Mouse (Mus musculus) embryonic facial prominence, embryonic 15.5 days (tissue): Measurements from ENCODE around the gene Sdhaf1. TPM values are rescaled to one million over a fixed set of nuclear protein-coding genes. Genes with fewer than 3 reads are reported as not detected.

Experiments
- ATAC-seq: fragments of 200-750 bp; cut with Nextera tagmentation; 2 replicates; pipeline ENCODE4 v1.8.0; 2017; ENCODE audit warnings: low read depth, moderate TSS enrichment; ENCODE audit not compliant: insufficient number of reproducible peaks, low FRiP score, low TSS enrichment
- H3K27ac ChIP-seq: fragments of 300-500 bp; sonication (generic); replicated peaks from 2 replicates; pipeline ENCODE4 v1.5.1; 2015; ENCODE audit warnings: mild to moderate bottlenecking, inconsistent platforms
- H3K27me3 ChIP-seq: fragments of 300-500 bp; sonication (generic); 2 replicates; pipeline ENCODE4 v1.6.1; 2015; ENCODE audit warnings: inconsistent platforms
- H3K36me3 ChIP-seq: fragments of 300-500 bp; sonication (generic); 2 replicates; pipeline ENCODE4 v1.6.1; 2015; ENCODE audit warnings: mild to moderate bottlenecking, inconsistent platforms
- H3K4me1 ChIP-seq: fragments of 300-500 bp; sonication (generic); 2 replicates; pipeline ENCODE4 v1.6.1; 2015; ENCODE audit warnings: inconsistent platforms
- H3K4me2 ChIP-seq: fragments of 300-500 bp; sonication (generic); replicated peaks from 2 replicates; pipeline ENCODE4 v1.6.1; 2015; ENCODE audit warnings: mild to moderate bottlenecking, inconsistent platforms
- H3K4me3 ChIP-seq: fragments of 300-500 bp; sonication (generic); replicated peaks from 2 replicates; pipeline ENCODE4 v1.5.1; 2015; ENCODE audit warnings: mild to moderate bottlenecking, inconsistent platforms
- H3K9ac ChIP-seq: fragments of 300-500 bp; sonication (generic); 2 replicates; pipeline ENCODE4 v1.6.1; 2015; ENCODE audit warnings: inconsistent platforms
- H3K9me3 ChIP-seq: fragments of 300-500 bp; sonication (generic); replicated peaks from 2 replicates; pipeline ENCODE4 v1.6.1; 2016; ENCODE audit warnings: inconsistent platforms
- whole genome bisulfite sequencing: fragments of 180-500 bp; shearing (Covaris S2); methylation state at CpG from one replicate; pipeline ENCODE4 v1.1.7; 2015; 5-methylcytosine and 5-hydroxymethylcytosine counted together
- polyA plus RNA-seq: library from polyadenylated mRNA; unstranded; fragments of >200 nt; fragmentation: Nextera tagmentation; extraction: Ambion mirVana; gene quantifications from 2 replicates; pipeline ENCODE4 v1.2.1, GENCODE M21; 2015

Gene Sdhaf1
- polyA plus RNA-seq, result 17.9 and 18.8 TPM in 2 replicates

DNA sequence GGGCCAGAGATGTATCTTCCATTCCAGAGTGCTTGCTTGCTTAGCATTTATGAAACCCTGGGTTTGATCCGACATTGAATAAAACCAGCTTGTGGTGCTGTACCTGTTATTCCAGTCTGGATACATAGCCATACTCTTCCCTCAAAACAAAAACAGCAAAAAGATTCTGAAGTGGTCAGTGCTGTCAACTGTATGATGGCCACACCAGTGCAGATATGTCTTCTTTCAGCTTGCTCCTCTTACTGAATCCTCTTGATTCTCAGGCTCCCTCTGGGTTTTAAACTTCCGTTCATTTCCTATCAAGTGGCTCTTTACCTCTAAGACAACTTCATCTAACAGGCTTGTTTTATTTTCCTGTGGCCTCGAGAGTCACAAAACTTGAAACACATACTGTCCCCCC, at the start of gene Sdhaf1:
Gene Sdhaf1, minus strand, starts transcription at position 101 of the 400 bp plus-strand sequence.
- Histone ChIP-seq H3K9me3 (0 out of 2 replicates have a peak, but pooled peaks cover 4% of the 10 kb centered on the region), H3K4me3 (peak within 1 kb of the TSS; percentile 89), H3K4me2 (peak within 1 kb of the TSS; percentile 81), H3K36me3 (no peaks in the 10 kb centered on the region), H3K27ac (peak within 1 kb of the TSS; percentile 95), H3K4me1 (peaks cover 13% of the 10 kb centered on the region), H3K27me3 (no peaks in the 10 kb centered on the region), H3K9ac (no peak within 1 kb of the TSS)
- no peak for ATAC-seq
- WGBS, result 66% methylated on average over 3 of the region's 3 CpGs

DNA sequence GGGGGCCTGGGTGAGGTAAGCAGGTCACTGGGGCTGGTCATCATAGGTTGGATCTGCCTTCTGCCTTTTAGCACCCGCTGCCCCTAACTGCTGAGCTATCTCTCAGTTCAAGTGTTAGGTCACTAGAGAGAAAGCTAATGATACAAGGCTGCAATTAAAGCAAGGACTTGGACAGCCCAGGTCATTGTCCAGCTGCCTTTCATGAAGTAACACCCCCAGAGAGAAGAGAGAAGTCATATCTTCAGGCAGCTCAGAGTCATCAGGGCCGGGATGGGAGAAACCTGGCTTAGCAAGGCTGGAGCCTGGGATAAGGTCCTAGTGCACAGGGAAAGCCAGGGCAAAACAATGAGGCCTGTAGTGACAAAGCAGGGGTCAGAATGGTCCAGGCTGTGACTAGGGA, 43.8 kb upstream of the Sdhaf1 start:
- 72% methylated on average over 2 of the region's 2 CpGs for WGBS
- H3K9ac ChIP-seq, result no peak overlapping the region
- no peak overlapping the region for H3K27ac ChIP-seq
- H3K4me3 ChIP-seq, result no peak overlapping the region
- no peak for ATAC-seq
- peaks cover 2% of the 10 kb centered on the region for H3K4me1 ChIP-seq
- H3K9me3 ChIP-seq, result no peaks in the 10 kb centered on the region
- H3K36me3 ChIP-seq, result no peaks in the 10 kb centered on the region
- H3K27me3 ChIP-seq, result 0 out of 2 replicates have a peak, but pooled peaks cover 6% of the 10 kb centered on the region
- H3K4me2 ChIP-seq, result no peak overlapping the region

DNA sequence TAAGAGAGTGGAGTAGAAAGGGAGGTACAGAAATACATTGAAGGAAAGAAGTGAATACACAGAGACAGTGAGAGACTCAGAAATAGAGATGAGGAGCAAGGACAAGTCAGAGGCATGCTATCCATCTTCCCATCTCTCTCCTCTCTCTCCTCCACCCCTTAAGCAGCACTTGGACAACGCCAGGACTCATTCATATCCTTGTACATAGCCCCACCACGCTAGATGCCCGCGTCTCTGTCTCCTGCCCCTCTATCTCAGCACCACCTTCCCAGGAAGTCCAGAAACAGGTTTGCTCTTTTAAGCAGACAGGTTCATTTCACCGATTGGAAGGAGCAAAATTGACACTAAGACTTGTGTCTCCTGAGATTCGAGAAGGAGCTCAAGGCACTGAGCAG, 39.6 kb upstream of the Sdhaf1 start:
- Histone ChIP-seq H3K9me3 (no peaks in the 10 kb centered on the region), H3K27me3 (0 out of 2 replicates have a peak, but pooled peaks cover 6% of the 10 kb centered on the region), H3K9ac (no peak overlapping the region), H3K36me3 (peaks cover 14% of the 10 kb centered on the region), H3K4me3 (peak overlapping the region; percentile 62), H3K4me2 (peak overlapping the region; percentile 76), H3K4me1 (peaks cover 27% of the 10 kb centered on the region), H3K27ac (no peak overlapping the region)
- 60% methylated on average over 6 of the region's 6 CpGs for WGBS
- ATAC-seq, result no peak

- peak within 1 kb of the TSS; percentile 60; the same call in 1 of the 2 replicates for H3K27ac ChIP-seq
- WGBS, result 1% methylated on average over 47 of the region's 55 CpGs
Observed at GRCm38 (mm10) chr7:30362652-30363343, 39.1 kb upstream of the Sdhaf1 start, which contains the start of gene Lrfn3. Lrfn3 (minus strand) TSS chr7:30362772.

DNA sequence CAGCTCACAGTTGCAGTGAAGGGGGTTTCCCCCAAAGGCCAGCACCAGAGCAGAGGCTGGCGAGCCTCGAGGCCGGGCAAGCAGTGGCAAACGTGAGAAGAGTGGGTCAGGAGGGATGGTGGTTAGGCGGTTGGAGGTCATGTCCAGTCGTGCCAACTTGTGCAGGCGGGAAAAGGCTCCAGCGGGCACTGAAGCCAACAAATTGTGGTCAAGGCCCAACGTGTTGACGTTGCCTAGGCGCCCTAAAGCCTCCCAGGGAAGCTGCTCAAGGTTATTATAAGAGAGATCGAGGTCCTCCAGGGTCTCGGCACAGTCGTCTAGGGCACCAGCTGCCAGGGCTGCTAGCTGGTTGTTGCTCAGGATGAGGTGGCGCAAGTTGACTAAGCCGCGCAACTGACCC, 36.3 kb upstream of the Sdhaf1 start:
- 89% methylated on average over 17 of the region's 17 CpGs for WGBS

More at GRCm38 (mm10) chr7:30362652-30363343, 39.1 kb upstream of the Sdhaf1 start, which contains the start of gene Lrfn3:
- H3K36me3 ChIP-seq, result peaks cover 14% of the 10 kb centered on the region
- ATAC-seq, result no peak; the same call in 1 of the 2 replicates
- peaks cover 27% of the 10 kb centered on the region for H3K4me1 ChIP-seq
- H3K9me3 ChIP-seq, result no peaks in the 10 kb centered on the region
- H3K4me2 ChIP-seq, result peak within 1 kb of the TSS; percentile 76
- peak within 1 kb of the TSS; percentile 65 for H3K9ac ChIP-seq
- 0 out of 2 replicates have a peak, but pooled peaks cover 6% of the 10 kb centered on the region for H3K27me3 ChIP-seq
- peak within 1 kb of the TSS; percentile 62 for H3K4me3 ChIP-seq

DNA sequence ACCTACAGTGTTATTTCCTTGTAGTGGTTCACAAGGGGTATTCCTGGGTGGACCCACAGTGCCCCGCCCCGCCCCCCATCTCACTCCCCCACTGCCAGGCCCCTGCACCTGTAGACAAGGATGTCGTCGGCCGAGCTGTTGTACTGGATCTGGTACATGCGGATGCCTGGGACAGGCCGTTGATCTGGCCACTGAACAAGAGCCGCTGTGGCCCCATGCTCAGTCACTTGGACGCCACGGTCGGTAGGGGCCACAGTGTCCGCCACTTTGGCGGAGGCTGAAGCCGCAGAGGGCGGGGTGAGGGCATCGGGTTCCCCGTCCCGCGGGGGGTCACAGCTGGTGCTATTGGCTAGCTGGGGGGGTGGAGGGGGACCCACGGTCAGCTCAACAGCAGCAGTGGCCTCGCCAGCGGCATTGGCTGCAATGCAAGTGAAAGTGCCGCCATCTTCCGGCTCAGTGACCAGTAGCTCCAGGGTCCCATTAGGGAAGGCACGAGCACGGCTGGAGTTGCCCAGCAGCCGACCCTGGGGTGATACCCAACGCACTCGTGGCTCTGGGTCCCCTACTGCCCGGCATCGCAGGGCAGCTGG, 35.7 kb upstream of the Sdhaf1 start:
- Histone ChIP-seq H3K4me3 (no peak overlapping the region), H3K4me1 (peaks cover 27% of the 10 kb centered on the region), H3K9ac (no peak overlapping the region), H3K9me3 (no peaks in the 10 kb centered on the region), H3K27ac (no peak overlapping the region), H3K36me3 (peaks cover 23% of the 10 kb centered on the region), H3K4me2 (no peak overlapping the region), H3K27me3 (0 out of 2 replicates have a peak, but pooled peaks cover 6% of the 10 kb centered on the region)
- no peak for ATAC-seq
- WGBS, result 87% methylated on average over 31 of the region's 31 CpGs

More for the DNA sequence above, 36.3 kb upstream of the Sdhaf1 start:
- Histone ChIP-seq H3K27me3 (0 out of 2 replicates have a peak, but pooled peaks cover 6% of the 10 kb centered on the region), H3K4me1 (peaks cover 27% of the 10 kb centered on the region), H3K9ac (no peak overlapping the region), H3K4me3 (no peak overlapping the region), H3K27ac (no peak overlapping the region), H3K9me3 (no peaks in the 10 kb centered on the region), H3K4me2 (no peak overlapping the region), H3K36me3 (peaks cover 23% of the 10 kb centered on the region)
- no peak for ATAC-seq

GRCm38 (mm10) chr7:30358378-30359186, 34.9 kb upstream of the Sdhaf1 start:
- Histone ChIP-seq H3K4me1 (peaks cover 27% of the 10 kb centered on the region), H3K9ac (no peak overlapping the region), H3K27me3 (no peaks in the 10 kb centered on the region), H3K4me2 (no peak overlapping the region), H3K9me3 (no peaks in the 10 kb centered on the region), H3K36me3 (peaks cover 23% of the 10 kb centered on the region), H3K4me3 (no peak overlapping the region), H3K27ac (no peak overlapping the region)
- ATAC-seq, result no peak
- WGBS, result 60% methylated on average over 7 of the region's 7 CpGs

- H3K27me3 ChIP-seq, result peaks cover 5% of the 10 kb centered on the region
- H3K9me3 ChIP-seq, result no peaks in the 10 kb centered on the region
- ATAC-seq, result no peak
- H3K27ac ChIP-seq, result no peak overlapping the region
- H3K4me3 ChIP-seq, result no peak overlapping the region
- H3K4me1 ChIP-seq, result no peaks in the 10 kb centered on the region
- no peak overlapping the region for H3K9ac ChIP-seq
- H3K4me2 ChIP-seq, result no peak overlapping the region
- peaks cover 9% of the 10 kb centered on the region; the same call in 1 of the 2 replicates for H3K36me3 ChIP-seq
- 70% methylated on average over 4 of the region's 4 CpGs for WGBS
Observed at GRCm38 (mm10) chr7:30354059-30354458, 30.4 kb upstream of the Sdhaf1 start.

DNA sequence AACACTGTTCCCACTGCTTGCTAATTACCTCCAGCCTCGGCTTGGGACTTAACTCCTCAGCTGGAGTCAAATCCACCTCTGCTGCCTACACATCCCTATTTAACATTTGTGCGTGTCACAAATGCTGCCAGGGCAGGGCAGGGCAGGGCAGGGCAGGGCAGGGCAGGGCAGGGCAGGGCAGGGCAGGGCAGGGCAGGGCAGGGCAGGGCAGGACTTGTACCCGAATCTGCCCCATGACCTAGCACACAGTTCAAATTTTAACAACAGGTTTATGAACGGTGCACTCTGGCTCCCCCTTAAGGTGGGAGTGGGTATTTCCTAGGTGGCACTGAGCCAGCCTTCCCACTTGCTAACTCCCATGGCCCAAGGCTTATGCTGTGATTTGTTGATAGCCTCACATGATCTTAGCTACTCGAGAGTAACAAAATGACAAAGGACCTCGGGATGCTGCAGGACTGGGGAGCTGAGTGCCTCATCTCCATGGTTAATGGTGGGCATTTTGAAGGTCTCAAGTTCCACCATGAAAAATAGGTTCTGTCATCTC, 29.7 kb upstream of the Sdhaf1 start:
- Histone ChIP-seq H3K4me2 (no peak overlapping the region), H3K36me3 (peaks cover 9% of the 10 kb centered on the region; the same call in 1 of the 2 replicates)

DNA sequence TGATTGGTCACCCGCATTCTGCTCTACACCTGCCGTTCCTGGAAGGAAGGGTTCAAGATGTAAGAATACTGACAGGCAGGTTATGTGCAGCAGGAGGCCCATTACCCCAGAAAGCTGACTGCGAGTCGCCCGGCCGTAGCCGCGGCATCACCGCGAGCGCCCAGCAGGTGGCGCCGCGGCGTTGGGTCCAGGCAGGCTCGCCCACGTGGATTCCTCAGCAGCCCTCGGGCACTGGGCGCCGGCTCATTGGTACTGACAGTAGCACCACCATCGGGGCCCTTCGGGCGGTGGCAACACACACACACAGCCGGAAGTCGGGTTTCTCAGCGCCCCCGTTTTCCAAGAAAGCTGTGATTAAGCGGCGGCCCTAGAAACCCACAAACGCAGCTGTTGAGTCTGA, 24.1 kb upstream of the Sdhaf1 start:
- Histone ChIP-seq H3K9ac (no peak overlapping the region), H3K4me3 (no peak overlapping the region), H3K36me3 (no peaks in the 10 kb centered on the region), H3K4me1 (peaks cover 5% of the 10 kb centered on the region; the same call in 1 of the 2 replicates), H3K27ac (no peak overlapping the region), H3K4me2 (peak overlapping the region; percentile 17; the same call in 1 of the 2 replicates), H3K27me3 (peaks cover 34% of the 10 kb centered on the region), H3K9me3 (no peaks in the 10 kb centered on the region)
- no peak for ATAC-seq
- 2% methylated on average over 30 of the region's 30 CpGs for WGBS

More for the DNA sequence above, 29.7 kb upstream of the Sdhaf1 start:
- no peak overlapping the region for H3K9ac ChIP-seq
- H3K4me3 ChIP-seq, result no peak overlapping the region
- H3K27ac ChIP-seq, result no peak overlapping the region
- no peak for ATAC-seq
- peaks cover 12% of the 10 kb centered on the region for H3K27me3 ChIP-seq
- H3K4me1 ChIP-seq, result no peaks in the 10 kb centered on the region
- no peaks in the 10 kb centered on the region for H3K9me3 ChIP-seq
- WGBS, result 6% methylated on average over 6 of the region's 6 CpGs
